Mouse (Mus musculus) midbrain, embryonic 15.5 days (tissue): ENCODE measurements around the gene Serpini2. TPM values are rescaled to one million over a fixed set of nuclear protein-coding genes. Genes with fewer than 3 reads are reported as not detected.
"Not testable (repeated sequence)": the region's sequence is repeated elsewhere in the genome, so short reads cannot be mapped to it uniquely, and the experiment has no call there.

Experiments used
- ATAC-seq: fragments of 200-750 bp; cut with Nextera tagmentation; replicated peaks from 2 replicates; pipeline ENCODE4 v1.8.0; 2017; ENCODE audit warnings: moderate TSS enrichment
- H3K27ac ChIP-seq: fragments of 300-500 bp; sonication (generic); 2 replicates; pipeline ENCODE4 v1.5.1; 2015; ENCODE audit warnings: mild to moderate bottlenecking, inconsistent platforms
- H3K27me3 ChIP-seq: fragments of 300-500 bp; sonication (generic); replicated peaks from 2 replicates; pipeline ENCODE4 v1.6.1; 2015; ENCODE audit warnings: inconsistent platforms
- H3K36me3 ChIP-seq: fragments of 300-500 bp; sonication (generic); replicated peaks from 2 replicates; pipeline ENCODE4 v1.6.1; 2015; ENCODE audit warnings: inconsistent platforms
- H3K4me1 ChIP-seq: fragments of 300-500 bp; sonication (generic); 2 replicates; pipeline ENCODE4 v1.6.1; 2015; ENCODE audit warnings: inconsistent platforms
- H3K4me2 ChIP-seq: fragments of 300-500 bp; sonication (generic); 2 replicates; pipeline ENCODE4 v1.6.1; 2015; ENCODE audit warnings: inconsistent platforms, mild to moderate bottlenecking, moderate library complexity
- H3K4me3 ChIP-seq: fragments of 300-500 bp; sonication (generic); 2 replicates; pipeline ENCODE4 v1.5.1; 2015; ENCODE audit warnings: mild to moderate bottlenecking, inconsistent platforms
- H3K9ac ChIP-seq: fragments of 300-500 bp; sonication (generic); 2 replicates; pipeline ENCODE4 v1.6.1; 2015; ENCODE audit warnings: mild to moderate bottlenecking, inconsistent platforms
- H3K9me3 ChIP-seq: fragments of 300-500 bp; sonication (generic); 2 replicates; pipeline ENCODE4 v1.6.1; 2016; ENCODE audit warnings: inconsistent platforms
- WGBS: fragments of 180-500 bp; shearing (Covaris S2); methylation state at CpG from one replicate; pipeline ENCODE4 v1.1.7; 2015; ENCODE audit warnings: mixed read lengths; 5-methylcytosine and 5-hydroxymethylcytosine counted together
- polyA plus RNA-seq: library from polyadenylated mRNA; unstranded; fragments of >200 nt; fragmentation: Nextera tagmentation; extraction: Ambion mirVana; gene quantifications from 2 replicates; pipeline ENCODE4 v1.2.1, GENCODE M21; 2015

The Serpini2 gene
- not detected in 2 replicates for polyA plus RNA-seq

GRCm38 (mm10) chr3:75269978-75270377 is at the start of gene Serpini2:
Serpini2 (minus strand) TSS chr3:75270078.
- no peak within 1 kb of the TSS for H3K4me3 ChIP-seq
- no peaks in the 10 kb centered on the region for H3K9me3 ChIP-seq
- H3K9ac ChIP-seq: no peak within 1 kb of the TSS
- no peak for ATAC-seq
- H3K36me3 ChIP-seq: no peaks in the 10 kb centered on the region
- H3K27ac ChIP-seq: no peak within 1 kb of the TSS
- WGBS: 90% methylated on average over 2 of the region's 2 CpGs
- no peaks in the 10 kb centered on the region for H3K4me1 ChIP-seq
- H3K27me3 ChIP-seq: no peaks in the 10 kb centered on the region
- H3K4me2 ChIP-seq: no peak within 1 kb of the TSS

GRCm38 (mm10) chr3:75308861-75309260 is 39.0 kb upstream of the Serpini2 start:
- H3K9ac ChIP-seq: no peak overlapping the region
- no peaks in the 10 kb centered on the region for H3K36me3 ChIP-seq
- H3K27me3 ChIP-seq: no peaks in the 10 kb centered on the region
- no peak overlapping the region for H3K27ac ChIP-seq
- H3K9me3 ChIP-seq: no peaks in the 10 kb centered on the region
- H3K4me2 ChIP-seq: no peak overlapping the region
- ATAC-seq: no peak
- 90% methylated on average over 4 of the region's 4 CpGs for WGBS
- no peak overlapping the region for H3K4me3 ChIP-seq
- H3K4me1 ChIP-seq: no peaks in the 10 kb centered on the region

- Histone ChIP-seq H3K27me3 (no peaks in the 10 kb centered on the region), H3K4me3 (no peak overlapping the region), H3K4me2 (no peak overlapping the region), H3K9ac (no peak overlapping the region), H3K27ac (no peak overlapping the region), H3K9me3 (no peaks in the 10 kb centered on the region), H3K4me1 (no peaks in the 10 kb centered on the region), H3K36me3 (no peaks in the 10 kb centered on the region)
- 82% methylated on average over 3 of the region's 3 CpGs for WGBS
- no peak for ATAC-seq
Observed at GRCm38 (mm10) chr3:75308228-75308627, 38.4 kb upstream of the Serpini2 start.

DNA sequence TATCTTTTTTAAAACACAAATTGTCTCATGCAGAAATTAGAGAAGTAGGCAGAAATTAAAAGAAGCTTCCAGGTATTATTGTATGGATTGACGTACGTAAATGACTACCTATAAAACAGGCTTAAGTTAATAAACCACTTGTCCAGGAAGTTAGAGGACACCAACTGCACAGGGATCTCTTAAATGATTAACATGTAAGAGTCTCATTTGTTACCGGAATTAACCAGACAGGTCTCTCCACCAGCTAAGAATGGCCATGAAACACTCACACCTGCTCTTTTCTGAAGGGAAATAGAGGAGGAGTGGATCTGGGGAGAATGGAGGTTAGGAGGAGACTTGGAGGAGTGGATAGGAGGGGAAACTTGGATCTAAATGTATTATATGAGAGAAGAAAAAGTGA is 35.7 kb upstream of the Serpini2 start:
- 96% methylated on average over 3 of the region's 3 CpGs for WGBS
- no peak overlapping the region for H3K27ac ChIP-seq
- H3K4me3 ChIP-seq: no peak overlapping the region
- no peaks in the 10 kb centered on the region for H3K4me1 ChIP-seq
- H3K9me3 ChIP-seq: no peaks in the 10 kb centered on the region
- H3K36me3 ChIP-seq: no peaks in the 10 kb centered on the region
- ATAC-seq: no peak
- H3K9ac ChIP-seq: no peak overlapping the region
- no peak overlapping the region for H3K4me2 ChIP-seq
- H3K27me3 ChIP-seq: no peaks in the 10 kb centered on the region

GRCm38 (mm10) chr3:75304621-75305020 is 34.7 kb upstream of the Serpini2 start:
- H3K9me3 ChIP-seq: no peaks in the 10 kb centered on the region
- no peak overlapping the region for H3K9ac ChIP-seq
- H3K27me3 ChIP-seq: no peaks in the 10 kb centered on the region
- no peaks in the 10 kb centered on the region for H3K36me3 ChIP-seq
- 93% methylated on average over 5 of the region's 5 CpGs for WGBS
- no peak overlapping the region for H3K4me3 ChIP-seq
- H3K4me2 ChIP-seq: no peak overlapping the region
- no peak overlapping the region for H3K27ac ChIP-seq
- no peak for ATAC-seq
- H3K4me1 ChIP-seq: no peaks in the 10 kb centered on the region

DNA sequence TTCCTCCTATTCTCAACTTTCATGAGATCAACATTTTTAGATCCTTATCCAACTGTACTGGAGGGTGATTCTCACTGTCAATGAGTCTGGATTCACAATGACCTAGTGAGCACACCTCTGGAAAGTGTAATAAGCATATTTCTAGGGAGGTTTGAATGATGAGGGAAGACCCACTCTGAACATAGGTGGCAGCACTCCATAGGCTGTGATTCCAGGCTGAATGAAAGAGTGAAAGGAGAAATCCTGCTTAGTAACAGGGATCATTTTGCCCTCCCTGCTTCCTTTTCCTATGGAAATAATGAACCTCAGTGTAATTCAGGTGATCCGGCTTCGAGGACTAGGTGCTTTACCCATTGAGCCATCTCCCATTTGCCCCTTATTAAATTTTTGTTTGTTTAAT is 31.2 kb upstream of the Serpini2 start:
- WGBS: 91% methylated on average over 2 of the region's 2 CpGs
- no peak overlapping the region for H3K4me2 ChIP-seq
- H3K4me1 ChIP-seq: peaks cover 12% of the 10 kb centered on the region
- no peak overlapping the region for H3K9ac ChIP-seq
- H3K36me3 ChIP-seq: no peaks in the 10 kb centered on the region
- H3K27ac ChIP-seq: no peak overlapping the region
- no peaks in the 10 kb centered on the region for H3K27me3 ChIP-seq
- no peak overlapping the region for H3K4me3 ChIP-seq
- H3K9me3 ChIP-seq: no peaks in the 10 kb centered on the region
- ATAC-seq: no peak

DNA sequence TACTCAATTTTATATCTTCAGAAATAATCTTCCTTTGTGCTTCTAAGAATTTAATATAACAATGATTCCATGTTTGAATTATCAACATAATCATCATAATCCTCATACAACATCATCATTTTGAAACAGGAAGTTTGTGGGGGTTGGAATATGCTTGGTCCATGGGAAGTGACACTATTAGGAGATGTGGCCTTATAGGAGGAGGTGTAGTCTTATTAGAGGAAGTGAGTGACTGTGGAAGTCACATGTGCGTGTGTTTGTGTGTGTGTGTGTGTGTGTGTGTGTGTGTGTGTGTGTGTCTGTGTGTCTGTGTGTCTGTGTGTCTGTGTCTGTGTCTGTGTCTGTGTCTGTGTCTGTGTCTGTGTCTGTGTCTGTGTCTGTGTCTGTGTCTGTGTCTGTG is 29.6 kb upstream of the Serpini2 start:
- not testable (repeated sequence) for ATAC-seq, H3K36me3 ChIP-seq, H3K27ac ChIP-seq, H3K9ac ChIP-seq, H3K4me2 ChIP-seq, H3K9me3 ChIP-seq, H3K27me3 ChIP-seq, H3K4me3 ChIP-seq
- 92% methylated on average over 1 of the region's 1 CpGs for WGBS
- H3K4me1 ChIP-seq: peaks cover 12% of the 10 kb centered on the region

DNA sequence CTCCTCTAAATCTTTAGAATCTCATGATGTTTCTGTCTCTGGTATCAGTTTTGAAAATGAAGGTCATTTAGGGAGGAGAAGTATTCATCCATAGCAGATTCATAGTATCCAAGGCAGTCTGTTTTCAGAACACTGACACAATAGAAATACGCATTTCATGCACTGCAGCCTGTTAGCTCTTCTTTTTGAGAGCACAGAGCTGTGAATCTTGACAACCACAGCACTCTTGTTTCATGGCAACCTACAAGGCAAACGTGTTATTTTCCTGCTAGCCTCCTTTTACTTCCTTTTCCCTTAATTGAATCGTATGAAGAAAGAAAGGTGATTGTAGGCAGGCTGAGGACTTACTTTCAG is 27.9 kb upstream of the Serpini2 start:
- H3K4me1 ChIP-seq: peaks cover 12% of the 10 kb centered on the region
- no peaks in the 10 kb centered on the region for H3K9me3 ChIP-seq
- no peak overlapping the region for H3K9ac ChIP-seq
- WGBS: 23% methylated on average over 3 of the region's 3 CpGs
- no peak overlapping the region for H3K4me3 ChIP-seq
- H3K36me3 ChIP-seq: no peaks in the 10 kb centered on the region
- H3K4me2 ChIP-seq: no peak overlapping the region
- H3K27ac ChIP-seq: peak overlapping the region; percentile 36
- ATAC-seq: peak; percentile 75
- H3K27me3 ChIP-seq: no peaks in the 10 kb centered on the region

- peaks cover 12% of the 10 kb centered on the region for H3K4me1 ChIP-seq
- H3K36me3 ChIP-seq: no peaks in the 10 kb centered on the region
- peak; percentile 74 for ATAC-seq
- H3K9ac ChIP-seq: no peak overlapping the region
- WGBS: 23% methylated on average over 2 of the region's 2 CpGs
- peak overlapping the region; percentile 36 for H3K27ac ChIP-seq
- no peaks in the 10 kb centered on the region for H3K27me3 ChIP-seq
- H3K4me2 ChIP-seq: no peak overlapping the region
- H3K9me3 ChIP-seq: no peaks in the 10 kb centered on the region
- no peak overlapping the region for H3K4me3 ChIP-seq
Observed at GRCm38 (mm10) chr3:75297026-75297757, 27.3 kb upstream of the Serpini2 start.

DNA sequence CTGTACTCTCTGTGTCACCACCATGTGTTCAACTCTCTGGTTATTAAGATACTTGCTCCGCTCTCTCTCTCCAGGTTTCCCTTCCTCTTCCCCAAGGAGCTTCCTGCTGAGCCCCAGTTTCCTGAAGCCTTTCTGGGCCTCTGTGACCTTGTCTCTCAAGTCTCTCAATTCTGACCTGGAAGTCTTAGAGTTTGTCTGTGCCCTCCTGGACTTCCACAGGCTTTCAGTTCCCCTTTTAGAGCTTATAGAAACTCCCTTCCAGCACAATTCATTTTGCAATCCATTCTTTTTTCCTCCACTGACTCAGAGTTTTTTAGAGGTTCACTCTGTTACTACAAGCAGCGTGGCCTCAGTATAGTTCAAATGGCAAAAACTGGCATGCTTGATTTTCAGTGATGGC is 23.4 kb upstream of the Serpini2 start:
- H3K36me3 ChIP-seq: no peaks in the 10 kb centered on the region
- no peak overlapping the region for H3K4me3 ChIP-seq
- no peak overlapping the region for H3K4me2 ChIP-seq
- peaks cover 12% of the 10 kb centered on the region for H3K4me1 ChIP-seq
- H3K9me3 ChIP-seq: no peaks in the 10 kb centered on the region
- H3K27ac ChIP-seq: no peak overlapping the region
- WGBS: 92% methylated on average over 2 of the region's 2 CpGs
- H3K9ac ChIP-seq: no peak overlapping the region
- no peak for ATAC-seq
- no peaks in the 10 kb centered on the region for H3K27me3 ChIP-seq

GRCm38 (mm10) chr3:75277455-75277854 is 7.6 kb upstream of the Serpini2 start:
- no peak overlapping the region for H3K9ac ChIP-seq
- 87% methylated on average over 4 of the region's 4 CpGs for WGBS
- no peak overlapping the region for H3K27ac ChIP-seq
- no peak overlapping the region for H3K4me2 ChIP-seq
- no peaks in the 10 kb centered on the region for H3K4me1 ChIP-seq
- H3K36me3 ChIP-seq: no peaks in the 10 kb centered on the region
- no peak for ATAC-seq
- H3K27me3 ChIP-seq: no peaks in the 10 kb centered on the region
- no peaks in the 10 kb centered on the region for H3K9me3 ChIP-seq
- no peak overlapping the region for H3K4me3 ChIP-seq

DNA sequence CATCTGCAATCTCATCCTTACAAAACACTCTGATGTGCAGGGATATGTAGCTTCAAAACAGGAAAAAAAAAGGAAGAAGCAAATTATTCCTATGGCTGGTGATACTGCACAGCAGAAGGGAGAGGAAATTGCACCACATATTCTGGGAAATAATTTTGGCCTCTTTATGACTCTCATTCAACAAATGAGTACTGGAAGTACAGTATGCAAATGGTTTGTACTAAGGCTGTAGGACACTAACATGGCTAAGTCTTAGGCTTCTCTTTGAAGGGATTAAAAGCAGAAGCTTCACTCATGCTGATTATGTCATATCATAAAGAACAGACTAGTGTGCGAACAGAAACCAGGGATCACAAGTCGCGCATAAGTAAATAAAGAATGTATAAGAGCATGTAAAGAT is 6.6 kb upstream of the Serpini2 start:
- ATAC-seq: no peak
- Histone ChIP-seq H3K9ac (no peak overlapping the region), H3K4me1 (no peaks in the 10 kb centered on the region), H3K9me3 (no peaks in the 10 kb centered on the region), H3K27ac (no peak overlapping the region), H3K36me3 (no peaks in the 10 kb centered on the region), H3K4me2 (no peak overlapping the region), H3K27me3 (no peaks in the 10 kb centered on the region), H3K4me3 (no peak overlapping the region)
- WGBS: 78% methylated on average over 3 of the region's 3 CpGs

DNA sequence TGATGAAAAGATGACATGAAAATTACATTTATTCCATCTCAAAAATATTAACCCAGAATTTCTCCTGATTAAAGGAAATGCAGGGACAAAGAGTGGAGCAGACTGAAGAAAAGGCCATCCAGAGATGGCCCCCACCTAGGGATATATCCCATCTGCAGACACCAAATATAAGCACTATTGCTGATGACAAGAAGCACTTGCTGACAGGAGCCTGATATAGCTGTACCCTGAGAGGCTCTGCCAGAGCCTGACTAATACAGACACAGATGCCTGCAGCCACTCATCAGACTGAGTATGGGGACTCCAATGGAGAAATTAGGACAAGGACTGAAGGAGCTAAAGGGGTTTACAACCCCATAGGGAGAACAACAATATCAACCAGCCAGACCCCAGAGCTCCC is 5.2 kb upstream of the Serpini2 start:
- no peaks in the 10 kb centered on the region for H3K36me3 ChIP-seq
- H3K4me2 ChIP-seq: no peak overlapping the region
- no peak overlapping the region for H3K27ac ChIP-seq
- no peaks in the 10 kb centered on the region for H3K4me1 ChIP-seq
- no peak overlapping the region for H3K9ac ChIP-seq
- ATAC-seq: no peak
- no peak overlapping the region for H3K4me3 ChIP-seq
- no peaks in the 10 kb centered on the region for H3K27me3 ChIP-seq
- no peaks in the 10 kb centered on the region for H3K9me3 ChIP-seq
